18 mouse cellular contexts compared by ENCODE assay signal in genomic region chr3:109766939-109767338, GRCm38 (mm10).
A peak's percentile ranks its signal among the peaks of the same experiment; 100 is the strongest.
DNase-seq lines count a peak whose midpoint lies in the region; ATAC-seq and TF ChIP-seq lines count a peak whose summit lies in the region.
"Had no signal": no experiment of that assay in that cellular context is flagged by ENCODE, and none has a peak within 500 bp of the region (broad histone marks: within the 10 kb centered on the region; RNA-seq: fewer than 3 reads in every experiment).

No protein-coding gene starts in this region.

- no peak for TF ChIP-seq POLR2A in kidney, adult 2 months (IDR thresholded peaks at IDR 0.05; ENCODE audit: low read depth, low read length)

- TF ChIP-seq CTCF in gastrocnemius, adult 2 months (IDR thresholded peaks at IDR 0.05), result no peak
- no peak for TF ChIP-seq CTCF in kidney, adult 2 months (conservative IDR thresholded peaks at IDR 0.05; ENCODE audit: insufficient read depth, insufficient read length, low read depth, low read length)

- no peak for ATAC-seq in heart, embryonic 13.5 days (ENCODE audit: extremely low read depth, insufficient number of reproducible peaks, low FRiP score, low TSS enrichment)
- peak; percentile 19; the same call in 1 of the 2 replicates for ATAC-seq in kidney, embryonic 16.5 days (ENCODE audit: low FRiP score, low TSS enrichment)
- ATAC-seq: forebrain, embryonic 14.5 days; intestine, embryonic 16.5 days had no signal

- DNase-seq in gastrocnemius, adult 2 months, result peak; percentile 47
- DNase-seq in gastrocnemius, postnatal 36 days, result no peak
- DNase-seq in heart, postnatal 14 days, result no peak
- no peak for DNase-seq in kidney, adult 2 months
- DNase-seq in hindbrain, embryonic 10.5 days (ENCODE audit: low spot score), result no peak
- DNase-seq: adrenal gland, postnatal 10 days; cerebellum, adult 11 months; cerebellum, adult 8-10 months; cerebellum, postnatal 14 days; embryo, embryonic 11 days had no signal

- peak overlapping the region; percentile 81 for H3K27ac ChIP-seq in gastrocnemius, adult 2 months
- H3K27ac ChIP-seq in heart, embryonic 13.5 days (replicated peaks), result peak overlapping the region; percentile 32; the same call in 1 of the 2 replicates
- no peak overlapping the region for H3K27ac ChIP-seq in kidney, embryonic 16.5 days (ENCODE audit: low read length)
- H3K27ac ChIP-seq in kidney, adult 2 months (ENCODE audit: insufficient read depth, low read depth, low read length), result no peak overlapping the region
- no peak overlapping the region for H3K27ac ChIP-seq in hindbrain, embryonic 10.5 days
- H3K27ac ChIP-seq: embryonic facial prominence, embryonic 15.5 days; forebrain, embryonic 10.5 days; hindbrain, embryonic 15.5 days had no signal

- peak overlapping the region; percentile 26; the same call in 1 of the 2 replicates for H3K4me3 ChIP-seq in gastrocnemius, adult 2 months
- no peak overlapping the region for H3K4me3 ChIP-seq in heart, embryonic 13.5 days
- H3K4me3 ChIP-seq in kidney, embryonic 16.5 days (ENCODE audit: low read length), result no peak overlapping the region
- no peak overlapping the region for H3K4me3 ChIP-seq in kidney, adult 2 months (ENCODE audit: insufficient read depth, low read depth, low read length)
- no peak overlapping the region for H3K4me3 ChIP-seq in hindbrain, embryonic 10.5 days
- H3K4me3 ChIP-seq: embryonic facial prominence, embryonic 15.5 days; erythroblast, embryonic 14.5 days; forebrain, embryonic 10.5 days; hindbrain, embryonic 15.5 days had no signal

- H3K9me3 ChIP-seq in heart, embryonic 13.5 days, result no peaks in the 10 kb centered on the region
- no peaks in the 10 kb centered on the region for H3K9me3 ChIP-seq in kidney, embryonic 16.5 days (ENCODE audit: low read length)
- no peaks in the 10 kb centered on the region for H3K9me3 ChIP-seq in hindbrain, embryonic 10.5 days
- H3K9me3 ChIP-seq: embryonic facial prominence, embryonic 15.5 days; forebrain, embryonic 10.5 days; hindbrain, embryonic 15.5 days had no signal

- H3K36me3 ChIP-seq in heart, embryonic 13.5 days, result no peaks in the 10 kb centered on the region
- no peaks in the 10 kb centered on the region for H3K36me3 ChIP-seq in kidney, embryonic 16.5 days (ENCODE audit: insufficient read depth, low read length)
- H3K36me3 ChIP-seq in kidney, adult 2 months (ENCODE audit: control insufficient read depth, insufficient read depth, low read length), result no peaks in the 10 kb centered on the region
- H3K36me3 ChIP-seq in hindbrain, embryonic 10.5 days, result no peaks in the 10 kb centered on the region
- H3K36me3 ChIP-seq: embryonic facial prominence, embryonic 15.5 days; forebrain, embryonic 10.5 days; hindbrain, embryonic 15.5 days had no signal

- no peaks in the 10 kb centered on the region for H3K27me3 ChIP-seq in heart, embryonic 13.5 days (replicated peaks)
- no peaks in the 10 kb centered on the region for H3K27me3 ChIP-seq in kidney, embryonic 16.5 days (ENCODE audit: insufficient read depth, low read length)
- no peaks in the 10 kb centered on the region for H3K27me3 ChIP-seq in kidney, adult 2 months (replicated peaks; ENCODE audit: control insufficient read depth, insufficient read depth, low read length)
- no peaks in the 10 kb centered on the region for H3K27me3 ChIP-seq in hindbrain, embryonic 10.5 days (ENCODE audit: insufficient read depth, poor library complexity, severe bottlenecking)
- H3K27me3 ChIP-seq: embryonic facial prominence, embryonic 15.5 days; hindbrain, embryonic 15.5 days had no signal

- 50% methylated on average over 3 of the region's 3 CpGs for WGBS in heart, embryonic 13.5 days
- 53% methylated on average over 3 of the region's 3 CpGs for WGBS in kidney, embryonic 16.5 days
- WGBS in kidney, adult 2 months, result 83% methylated on average over 3 of the region's 3 CpGs
- WGBS in hindbrain, embryonic 10.5 days, result 77% methylated on average over 3 of the region's 3 CpGs

- H3K4me1 ChIP-seq in heart, embryonic 13.5 days, result peaks cover 43% of the 10 kb centered on the region
- H3K4me1 ChIP-seq in kidney, embryonic 16.5 days (ENCODE audit: insufficient read depth, low read length), result no peaks in the 10 kb centered on the region
- no peaks in the 10 kb centered on the region for H3K4me1 ChIP-seq in kidney, adult 2 months (ENCODE audit: control insufficient read depth, insufficient read depth, low read length)
- no peaks in the 10 kb centered on the region for H3K4me1 ChIP-seq in hindbrain, embryonic 10.5 days (replicated peaks)
- H3K4me1 ChIP-seq: embryonic facial prominence, embryonic 15.5 days; forebrain, embryonic 10.5 days; hindbrain, embryonic 15.5 days had no signal

- no peak overlapping the region for H3K4me2 ChIP-seq in heart, embryonic 13.5 days
- H3K4me2 ChIP-seq in kidney, embryonic 16.5 days (replicated peaks; ENCODE audit: low read depth, low read length), result no peak overlapping the region
- H3K4me2 ChIP-seq: embryonic facial prominence, embryonic 15.5 days; hindbrain, embryonic 15.5 days had no signal

- intact Hi-C loops in gastrocnemius, adult 2 months (cut with DNase I), result no loop called here
- intact Hi-C loops in gastrocnemius, postnatal 36 days (cut with DNase I), result no loop called here
- intact Hi-C loops in heart, postnatal 14 days (cut with DNase I), result no loop called here

- H3K9ac ChIP-seq in heart, embryonic 13.5 days, result no peak overlapping the region
- no peak overlapping the region for H3K9ac ChIP-seq in kidney, embryonic 16.5 days (replicated peaks; ENCODE audit: low read length)
- H3K9ac ChIP-seq: embryonic facial prominence, embryonic 15.5 days; hindbrain, embryonic 15.5 days had no signal

Comparison
In these comparisons a context has a peak if more than half of its experiments do, and no peak if none do; other contexts are left out.
1. H3K27ac ChIP-seq: peak in gastrocnemius, adult 2 months (single experiment) and heart, embryonic 13.5 days (single experiment); none in kidney, embryonic 16.5 days (single experiment), kidney, adult 2 months (single experiment) and hindbrain, embryonic 10.5 days (single experiment).